Comparison of ENCODE assay signal across 8 mouse cellular contexts in genomic region chr9:22131226-22131981, GRCm38 (mm10). TPM values are rescaled to one million over a fixed set of nuclear protein-coding genes. Genes with fewer than 3 reads are reported as not detected.
A peak's percentile ranks its signal among the peaks of the same experiment; 100 is the strongest.
DNase-seq lines count a peak whose midpoint lies in the region; ATAC-seq and TF ChIP-seq lines count a peak whose summit lies in the region.

No protein-coding gene starts in this region.

- under 1% methylated on average over 35 of the region's 35 CpGs for WGBS in heart, embryonic 12.5 days
- WGBS in kidney, embryonic 14.5 days, result 2% methylated on average over 35 of the region's 35 CpGs
- 2% methylated on average over 35 of the region's 35 CpGs for WGBS in lung, postnatal 0 days

- peak overlapping the region; percentile 71 for H3K9ac ChIP-seq in heart, embryonic 12.5 days
- H3K9ac ChIP-seq in kidney, embryonic 14.5 days (ENCODE audit: low read depth, low read length), result peak overlapping the region; percentile 42; the same call in 1 of the 2 replicates
- 0 out of 2 replicates have a peak overlapping the region, but pooled peaks have one; percentile 9 for H3K9ac ChIP-seq in lung, postnatal 0 days (replicated peaks; ENCODE audit: low read depth)

- peaks cover 77% of the 10 kb centered on the region for H3K4me1 ChIP-seq in G1E (ENCODE audit: insufficient read depth, low read depth, low read length)
- peaks cover 12% of the 10 kb centered on the region for H3K4me1 ChIP-seq in heart, embryonic 12.5 days (replicated peaks)
- H3K4me1 ChIP-seq in kidney, embryonic 14.5 days (ENCODE audit: control insufficient read depth, insufficient read depth, low read length), result peaks cover 11% of the 10 kb centered on the region
- H3K4me1 ChIP-seq in lung, postnatal 0 days (ENCODE audit: insufficient read depth, low read depth, low read length), result peaks cover 6% of the 10 kb centered on the region; the same call in 1 of the 2 replicates

- no peak for TF ChIP-seq CTCF in G1E (IDR thresholded peaks at IDR 0.05; ENCODE audit: low read depth, low read length)
- TF ChIP-seq CTCF in lung, postnatal 0 days (IDR thresholded peaks at IDR 0.05), result no peak

- peak overlapping the region; percentile 74 for H3K4me3 ChIP-seq in G1E (ENCODE audit: low read depth, low read length)
- H3K4me3 ChIP-seq in heart, embryonic 12.5 days, result peak overlapping the region; percentile 48
- H3K4me3 ChIP-seq in kidney, embryonic 14.5 days (ENCODE audit: low read length), result peak overlapping the region; percentile 37
- peak overlapping the region; percentile 24 for H3K4me3 ChIP-seq in lung, postnatal 0 days (ENCODE audit: low read depth, low read length)

- H3K27ac ChIP-seq in heart, embryonic 12.5 days (ENCODE audit: poor library complexity, severe bottlenecking), result peak overlapping the region; percentile 7; the same call in 1 of the 2 replicates
- H3K27ac ChIP-seq in kidney, embryonic 14.5 days (ENCODE audit: low read depth, low read length), result no peak overlapping the region
- H3K27ac ChIP-seq in lung, postnatal 0 days (ENCODE audit: low read length), result no peak overlapping the region

- DNase-seq in G1E (ENCODE audit: low spot score), result peak; percentile 62
- peak; percentile 74 for DNase-seq in lung, postnatal 0 days (ENCODE audit: low spot score)
- peak; percentile 52 for DNase-seq in skeletal muscle tissue, adult 2 months (ENCODE audit: low read depth, low spot score)
- DNase-seq in cerebellum, adult 11-12 months, result no peak
- DNase-seq in MN1 (ENCODE audit: low spot score), result no peak

- TF ChIP-seq EP300 in lung, postnatal 0 days (IDR thresholded peaks at IDR 0.05), result no peak

- peak overlapping the region; percentile 86 for H3K4me2 ChIP-seq in heart, embryonic 12.5 days
- H3K4me2 ChIP-seq in kidney, embryonic 14.5 days (replicated peaks; ENCODE audit: low read depth, low read length), result peak overlapping the region; percentile 63
- H3K4me2 ChIP-seq in lung, postnatal 0 days (replicated peaks; ENCODE audit: low read depth, low read length), result peak overlapping the region; percentile 57

- ATAC-seq in G1E (ENCODE audit: extremely low read depth, insufficient number of reproducible peaks, low FRiP score, poor library complexity, severe bottlenecking), result peak; percentile 43; the same call in 1 of the 2 replicates
- ATAC-seq in common myeloid progenitor, adult 5-6 weeks (replicated peaks; ENCODE audit: low read depth, poor library complexity, severe bottlenecking), result peak; percentile 69
- ATAC-seq in heart, embryonic 12.5 days (ENCODE audit: insufficient number of reproducible peaks, low FRiP score), result peak; percentile 76
- peak; percentile 67 for ATAC-seq in kidney, embryonic 14.5 days (ENCODE audit: low FRiP score, low TSS enrichment)
- ATAC-seq in lung, postnatal 0 days, result peak; percentile 80

- H3K9me3 ChIP-seq in G1E (replicated peaks), result no peaks in the 10 kb centered on the region
- H3K9me3 ChIP-seq in heart, embryonic 12.5 days (replicated peaks), result no peaks in the 10 kb centered on the region
- no peaks in the 10 kb centered on the region for H3K9me3 ChIP-seq in kidney, embryonic 14.5 days (ENCODE audit: control insufficient read depth, low read length)
- no peaks in the 10 kb centered on the region for H3K9me3 ChIP-seq in lung, postnatal 0 days (ENCODE audit: low read length)

- H3K27me3 ChIP-seq in G1E (ENCODE audit: insufficient read depth, low read length), result no peaks in the 10 kb centered on the region
- peaks cover 11% of the 10 kb centered on the region for H3K27me3 ChIP-seq in heart, embryonic 12.5 days (replicated peaks)
- no peaks in the 10 kb centered on the region; the same call in 1 of the 2 replicates for H3K27me3 ChIP-seq in kidney, embryonic 14.5 days (ENCODE audit: control insufficient read depth, insufficient read depth, low read length)
- H3K27me3 ChIP-seq in lung, postnatal 0 days (replicated peaks; ENCODE audit: insufficient read depth, low read length), result no peaks in the 10 kb centered on the region

- peaks cover 38% of the 10 kb centered on the region for H3K36me3 ChIP-seq in G1E (replicated peaks)
- H3K36me3 ChIP-seq in heart, embryonic 12.5 days, result no peaks in the 10 kb centered on the region
- H3K36me3 ChIP-seq in kidney, embryonic 14.5 days (ENCODE audit: control insufficient read depth, insufficient read depth, low read length), result no peaks in the 10 kb centered on the region
- H3K36me3 ChIP-seq in lung, postnatal 0 days (ENCODE audit: insufficient read depth, low read length), result no peaks in the 10 kb centered on the region

RNA-seq across cellular contexts. Expression of gene Acp5, which starts 4.1 kb away (rescaled TPM):
- 17.1 and 24.2 TPM in 2 replicates for total RNA-seq in G1E (2014; fragmentation: Nextera tagmentation)
- total RNA-seq in G1E (2017), result 10.3 and 13.0 TPM in 2 replicates
- polyA plus RNA-seq in G1E (2012), result 27.6 and 28.5 TPM in 2 replicates
- total RNA-seq in common myeloid progenitor, adult 5-6 weeks (2017), result 1.4 and 3.8 TPM in 2 replicates
- 28.9 and 31.6 TPM in 2 replicates for polyA plus RNA-seq in heart, embryonic 12.5 days (2016; fragmentation: Nextera tagmentation; extraction: Ambion mirVana)
- polyA plus RNA-seq in kidney, embryonic 14.5 days (2014; fragmentation: Nextera tagmentation; extraction: Ambion mirVana), result 3.3 TPM in 2 replicates
- 8.9 and 9.1 TPM in 2 replicates for polyA plus RNA-seq in lung, postnatal 0 days (2015; fragmentation: Nextera tagmentation; extraction: Ambion mirVana)

RNA-seq across cellular contexts. Expression of gene Elof1, which starts 14.4 kb away (rescaled TPM):
- total RNA-seq in G1E (2014; fragmentation: Nextera tagmentation) (88.3 and 119 TPM in 2 replicates), G1E (2017) (66.7 and 86.0 TPM in 2 replicates)
- polyA plus RNA-seq in G1E (2012), result 90.8 and 98.4 TPM in 2 replicates
- 35.3 and 38.1 TPM in 2 replicates for total RNA-seq in common myeloid progenitor, adult 5-6 weeks (2017)
- polyA plus RNA-seq in heart, embryonic 12.5 days (2016; fragmentation: Nextera tagmentation; extraction: Ambion mirVana), result 102 and 104 TPM in 2 replicates
- 216 and 237 TPM in 2 replicates for polyA plus RNA-seq in kidney, embryonic 14.5 days (2014; fragmentation: Nextera tagmentation; extraction: Ambion mirVana)
- polyA plus RNA-seq in lung, postnatal 0 days (2015; fragmentation: Nextera tagmentation; extraction: Ambion mirVana), result 188 and 191 TPM in 2 replicates

RNA-seq across cellular contexts. Expression of gene Pigyl, which starts 25.2 kb away (rescaled TPM):
- total RNA-seq in G1E (2014; fragmentation: Nextera tagmentation), result 24.8 and 30.3 TPM in 2 replicates
- 34.1 and 37.6 TPM in 2 replicates for total RNA-seq in G1E (2017)
- 85.2 and 86.5 TPM in 2 replicates for polyA plus RNA-seq in G1E (2012)
- total RNA-seq in common myeloid progenitor, adult 5-6 weeks (2017), result 16.3 and 34.4 TPM in 2 replicates
- polyA plus RNA-seq in heart, embryonic 12.5 days (2016; fragmentation: Nextera tagmentation; extraction: Ambion mirVana), result 43.8 and 45.2 TPM in 2 replicates
- 68.6 and 82.9 TPM in 2 replicates for polyA plus RNA-seq in kidney, embryonic 14.5 days (2014; fragmentation: Nextera tagmentation; extraction: Ambion mirVana)
- polyA plus RNA-seq in lung, postnatal 0 days (2015; fragmentation: Nextera tagmentation; extraction: Ambion mirVana), result 100 and 112 TPM in 2 replicates

RNA-seq across cellular contexts. Expression of gene Cnn1, which starts 32.4 kb away (rescaled TPM):
- not detected in 2 replicates for total RNA-seq in G1E (2014; fragmentation: Nextera tagmentation)
- total RNA-seq in G1E (2017), result 0.05 and 0.17 TPM in 2 replicates
- polyA plus RNA-seq in G1E (2012), result not detected in 2 replicates
- not detected in 2 replicates for total RNA-seq in common myeloid progenitor, adult 5-6 weeks (2017)
- polyA plus RNA-seq in heart, embryonic 12.5 days (2016; fragmentation: Nextera tagmentation; extraction: Ambion mirVana), result 391 and 421 TPM in 2 replicates
- 4.7 and 5.1 TPM in 2 replicates for polyA plus RNA-seq in kidney, embryonic 14.5 days (2014; fragmentation: Nextera tagmentation; extraction: Ambion mirVana)
- polyA plus RNA-seq in lung, postnatal 0 days (2015; fragmentation: Nextera tagmentation; extraction: Ambion mirVana), result 43.7 and 64.8 TPM in 2 replicates

RNA-seq across cellular contexts. Expression of gene Ecsit, which starts 46.2 kb away (rescaled TPM):
- total RNA-seq in G1E (2014; fragmentation: Nextera tagmentation) (18.2 and 25.4 TPM in 2 replicates), G1E (2017) (24.0 and 28.5 TPM in 2 replicates)
- 33.2 and 43.2 TPM in 2 replicates for polyA plus RNA-seq in G1E (2012)
- 16.6 and 23.6 TPM in 2 replicates for total RNA-seq in common myeloid progenitor, adult 5-6 weeks (2017)
- 49.3 and 51.4 TPM in 2 replicates for polyA plus RNA-seq in heart, embryonic 12.5 days (2016; fragmentation: Nextera tagmentation; extraction: Ambion mirVana)
- polyA plus RNA-seq in kidney, embryonic 14.5 days (2014; fragmentation: Nextera tagmentation; extraction: Ambion mirVana), result 29.9 and 41.5 TPM in 2 replicates
- polyA plus RNA-seq in lung, postnatal 0 days (2015; fragmentation: Nextera tagmentation; extraction: Ambion mirVana), result 21.3 and 21.9 TPM in 2 replicates

Comparison
In these comparisons a context has a peak if more than half of its experiments do, and no peak if none do; other contexts are left out.
1. DNase-seq: peak in G1E (single experiment), lung, postnatal 0 days (single experiment) and skeletal muscle tissue, adult 2 months (single experiment); none in cerebellum, adult 11-12 months (single experiment) and MN1 (single experiment).
2. H3K4me3 ChIP-seq: peak in every context shown above with its lines; median percentile 74 in G1E; 48 in heart, embryonic 12.5 days; 37 in kidney, embryonic 14.5 days; 24 in lung, postnatal 0 days.
3. H3K9ac ChIP-seq: peak in every context shown above with its lines; median percentile 71 in heart, embryonic 12.5 days; 42 in kidney, embryonic 14.5 days; 9 in lung, postnatal 0 days.
4. Peak in every context shown above with its lines, with median percentiles within 50 percentile points of each other: ATAC-seq and H3K4me2 ChIP-seq.